In the genomic region with DNA sequence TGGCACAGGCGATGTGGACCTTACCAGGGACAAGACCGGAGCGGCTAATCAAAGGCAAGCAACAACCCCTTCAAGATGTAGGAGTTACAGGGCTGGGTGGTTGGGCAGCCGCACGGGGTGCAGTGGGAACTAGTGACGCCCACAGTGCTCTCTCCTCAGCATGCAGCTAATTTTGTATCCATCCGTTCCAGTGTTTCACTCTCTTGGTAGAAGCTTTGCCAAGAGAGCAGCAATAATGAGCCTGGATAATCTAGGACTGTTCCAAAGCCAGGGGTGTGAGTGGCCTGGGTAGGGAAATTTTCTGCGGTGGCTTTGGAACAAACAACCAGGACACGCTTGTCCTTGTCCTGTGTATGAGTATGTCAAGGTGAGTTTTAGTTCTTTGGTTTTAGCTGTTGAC, we compare ENCODE assay signal across 20 mouse cellular contexts. TPM values are rescaled to one million over a fixed set of nuclear protein-coding genes. Genes with fewer than 3 reads are reported as not detected.
A peak's percentile ranks its signal among the peaks of the same experiment; 100 is the strongest.
DNase-seq lines count a peak whose midpoint lies in the region.
"Had no signal": no experiment of that assay in that cellular context is flagged by ENCODE, and none has a peak within 500 bp of the region (broad histone marks: within the 10 kb centered on the region; RNA-seq: fewer than 3 reads in every experiment).

No protein-coding gene starts in this region.

- intact Hi-C loops in left cerebral cortex, postnatal 4 days (cut with DNase I) = no loop called here
- intact Hi-C loops in left cerebral cortex, postnatal 36 days (cut with DNase I) = no loop called here
- intact Hi-C loops in heart, postnatal 14 days (cut with DNase I) = no loop called here

- peak; percentile 39 to 62 for DNase-seq in frontal cortex, adult 2 months (ENCODE audit: extremely low spot score in 1 of 2, low spot score in 1 of 2)
- DNase-seq in frontal cortex, postnatal 14 days (ENCODE audit: low spot score in 2 of 2) = no peak
- DNase-seq in left cerebral cortex, adult 11 months (ENCODE audit: low spot score) = peak; percentile 27
- no peak for DNase-seq in left cerebral cortex, postnatal 4 days
- DNase-seq in brain, adult 2 months (ENCODE audit: low read depth, low spot score) = peak; percentile 75
- DNase-seq in left cerebral cortex, postnatal 36 days (ENCODE audit: low spot score in 2 of 2) = peak; percentile 34 to 57
- DNase-seq in heart, postnatal 14 days = no peak
- DNase-seq: adrenal gland, postnatal 14 days; cerebellum, adult 9-10 months; forebrain, postnatal 0 days; gastrocnemius, postnatal 14 days; heart, adult 11 months; heart, postnatal 10 days; kidney, adult 11 months; kidney, postnatal 36 days; layer of hippocampus, postnatal 36 days; lung, adult 18-20 months; lung, postnatal 10 days; thymus, adult 18-20 months; thymus, postnatal 36 days had no signal

RNA-seq across cellular contexts. Expression of a gene that starts 51.3 kb away (rescaled TPM):
- polyA plus RNA-seq in frontal cortex, adult 2 months (2012; rRNA removed) = 19.9 and 23.7 TPM in 2 replicates
- 100 to 1,000 TPM; 113 to 116 TPM for total RNA-seq in left cerebral cortex, postnatal 4 days (2021)
- total RNA-seq in left cerebral cortex, postnatal 36 days (2021) = 10 to 100 TPM; 72.7 to 75.4 TPM
- total RNA-seq in heart, postnatal 14 days (2021) = 1 to 10 TPM in 1 of 2 experiments, under 1 TPM in 1; 0.79 to 1.0 TPM

Comparison
In these comparisons a context has a peak if more than half of its experiments do, and no peak if none do; other contexts are left out.
1. DNase-seq: peak in frontal cortex, adult 2 months (2 of 2), left cerebral cortex, adult 11 months (single experiment), brain, adult 2 months (single experiment) and left cerebral cortex, postnatal 36 days (2 of 2); none in frontal cortex, postnatal 14 days (0 of 2), left cerebral cortex, postnatal 4 days (single experiment) and heart, postnatal 14 days (0 of 2).
2. RNA of a gene that starts 51.3 kb away (total RNA-seq): 113 to 116 TPM in left cerebral cortex, postnatal 4 days and 72.7 to 75.4 TPM in left cerebral cortex, postnatal 36 days; 0.79 to 1.0 TPM in heart, postnatal 14 days; every median in the first group is over 10 times any median in the second.